Mouse (Mus musculus) ES-E14 (cell line): ENCODE measurements at regions not wholly inside any gene's neighbourhood (a gene's known extent, or its start where the extent isn't known, plus 50 kb on each side); places are given as distances from the start of the nearest gene placed in this dataset.

Source experiments
- CHD2 ChIP-seq: IDR thresholded peaks from 2 replicates; pipeline ENCODE4 v1.6.1; 2014; ENCODE audit warnings: mild to moderate bottlenecking, low read depth, low read length, inconsistent platforms
- HCFC1 ChIP-seq: IDR thresholded peaks from 2 replicates; pipeline ENCODE4 v1.6.1; 2012; ENCODE audit warnings: low read length, inconsistent platforms, borderline replicate concordance; ENCODE audit not compliant: insufficient read depth
- MAFK ChIP-seq: IDR thresholded peaks from 2 replicates; pipeline ENCODE4 v1.6.1; 2014; ENCODE audit warnings: mild to moderate bottlenecking, low read depth, low read length, inconsistent platforms; ENCODE audit not compliant: insufficient read depth
- ZC3H11A ChIP-seq: IDR thresholded peaks from 2 replicates; pipeline ENCODE4 v1.6.1; 2012; ENCODE audit warnings: low read depth, mild to moderate bottlenecking, inconsistent platforms, low read length, borderline replicate concordance
- ZNF384 ChIP-seq: IDR thresholded peaks from 2 replicates; pipeline ENCODE4 v1.6.1; 2012; ENCODE audit warnings: low read depth, low read length, inconsistent platforms

- TF ChIP-seq ZC3H11A (no peak), MAFK (no peak), CHD2 (no peak), ZNF384 (no peak), HCFC1 (no peak)
These were observed 300.8 kb downstream of the Bbx start for GRCm38 (mm10) chr16:50131406-50131805.
